Mouse (Mus musculus) liver, adult 2 months (tissue): ENCODE results near the gene Marveld3. TPM values are rescaled to one million over a fixed set of nuclear protein-coding genes. Genes with fewer than 3 reads are reported as not detected.
A peak's percentile ranks its signal among the peaks of the same experiment; 100 is the strongest.

Experiments used
- DNase-seq: peaks from one replicate; pipeline ENCODE4 v3.0.0-alpha.2; 2011; ENCODE audit warnings: low read depth, low spot score; ENCODE audit errors: extremely low read depth
- H3K27ac ChIP-seq: fragments of 200-500 bp; replicated peaks from 2 replicates; pipeline ENCODE4 v1.5.1; 2012; ENCODE audit warnings: low read depth, mild to moderate bottlenecking, control low read depth, inconsistent platforms, low read length; ENCODE audit not compliant: insufficient read depth
- H3K27me3 ChIP-seq: fragments of 200-500 bp; 2 replicates; pipeline ENCODE4 v1.6.1; 2012; ENCODE audit warnings: mild to moderate bottlenecking, moderate library complexity, low read length, inconsistent platforms; ENCODE audit not compliant: control insufficient read depth, insufficient read depth
- H3K36me3 ChIP-seq: fragments of 200-500 bp; 2 replicates; pipeline ENCODE4 v1.6.1; 2012; ENCODE audit warnings: low read length, inconsistent platforms; ENCODE audit not compliant: control insufficient read depth, insufficient read depth
- H3K4me1 ChIP-seq: fragments of 200-500 bp; 2 replicates; pipeline ENCODE4 v1.6.1; 2011; ENCODE audit warnings: low read length; ENCODE audit not compliant: control insufficient read depth, insufficient read depth
- H3K4me3 ChIP-seq: fragments of 200-500 bp; 2 replicates; pipeline ENCODE4 v1.5.1; 2011; ENCODE audit warnings: low read depth, mild to moderate bottlenecking, control low read depth, low read length, moderate library complexity; ENCODE audit not compliant: insufficient read depth
- H3K79me2 ChIP-seq: fragments of 200-500 bp; 2 replicates; pipeline ENCODE4 v1.6.1; 2012; ENCODE audit warnings: inconsistent platforms, mild to moderate bottlenecking, low read length, moderate library complexity; ENCODE audit not compliant: control insufficient read depth, insufficient read depth
- H3K9ac ChIP-seq: fragments of 200-500 bp; 2 replicates; pipeline ENCODE4 v1.6.1; 2012; ENCODE audit warnings: low read depth, mild to moderate bottlenecking, control low read depth, inconsistent platforms, low read length
- CTCF ChIP-seq: fragments of 200-500 bp; IDR thresholded peaks from 2 replicates; pipeline ENCODE4 v1.5.1; 2011; ENCODE audit warnings: low read depth, low read length, control low read depth
- POLR2A ChIP-seq: fragments of 200-500 bp; IDR thresholded peaks from 2 replicates; pipeline ENCODE4 v1.6.1; 2011; ENCODE audit warnings: low read length, control low read depth; ENCODE audit not compliant: insufficient read depth; ENCODE audit errors: extremely low read depth
- WGBS: fragments of 180-500 bp; shearing (Covaris S2); methylation state at CpG from one replicate; pipeline ENCODE4 v1.1.7; 2018; 5-methylcytosine and 5-hydroxymethylcytosine counted together
- polyA plus RNA-seq: library from polyadenylated mRNA; depleted of rRNA; stranded (reverse); fragments of >200 nt; gene quantifications from 2 replicates; pipeline ENCODE4 v1.2.3, GENCODE M21; 2012
- total RNA-seq: library from RNA; depleted of rRNA; stranded (reverse); fragments of >200 nt; gene quantifications from 2 replicates; pipeline ENCODE4 v1.2.3, GENCODE M21; 2014

Gene Marveld3
- total and polyA plus RNA-seq, 2 experiments = 0.23 to 0.37 TPM

DNA sequence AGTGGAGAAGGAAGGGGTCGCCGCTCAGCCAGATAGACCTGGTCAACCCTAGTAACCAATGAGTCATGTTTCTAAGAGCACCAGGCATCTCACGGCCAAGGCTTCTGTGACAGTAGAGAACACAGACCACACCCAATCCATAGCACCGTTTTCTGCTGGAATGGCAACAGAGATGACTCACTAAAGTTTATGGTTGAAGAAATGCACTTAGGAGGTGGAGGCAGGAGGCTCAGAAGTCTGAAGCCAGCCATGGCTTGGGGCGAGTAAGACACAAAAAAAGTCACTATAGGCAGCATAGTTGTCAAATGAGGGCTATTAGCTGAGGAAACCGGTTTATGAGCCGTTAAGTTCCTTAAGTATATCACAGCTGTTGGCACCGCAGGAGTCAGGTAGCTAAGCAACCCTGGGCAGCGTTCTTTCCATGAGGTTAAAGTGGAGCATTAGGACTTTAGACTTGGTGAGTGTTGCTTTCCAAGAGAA, 16.8 kb downstream of the Marveld3 start:
- peak; percentile 45 for DNase-seq
- no peak for TF ChIP-seq CTCF
- no peak for TF ChIP-seq POLR2A
- no peak overlapping the region for H3K27ac ChIP-seq
- no peak overlapping the region for H3K9ac ChIP-seq
- no peaks in the 10 kb centered on the region for H3K4me1 ChIP-seq
- H3K4me3 ChIP-seq = no peak overlapping the region
- no peaks in the 10 kb centered on the region for H3K79me2 ChIP-seq
- H3K27me3 ChIP-seq = peaks cover 7% of the 10 kb centered on the region
- H3K36me3 ChIP-seq = peaks cover 3% of the 10 kb centered on the region; the same call in 1 of the 2 replicates
- WGBS = 72% methylated on average over 9 of the region's 9 CpGs

DNA sequence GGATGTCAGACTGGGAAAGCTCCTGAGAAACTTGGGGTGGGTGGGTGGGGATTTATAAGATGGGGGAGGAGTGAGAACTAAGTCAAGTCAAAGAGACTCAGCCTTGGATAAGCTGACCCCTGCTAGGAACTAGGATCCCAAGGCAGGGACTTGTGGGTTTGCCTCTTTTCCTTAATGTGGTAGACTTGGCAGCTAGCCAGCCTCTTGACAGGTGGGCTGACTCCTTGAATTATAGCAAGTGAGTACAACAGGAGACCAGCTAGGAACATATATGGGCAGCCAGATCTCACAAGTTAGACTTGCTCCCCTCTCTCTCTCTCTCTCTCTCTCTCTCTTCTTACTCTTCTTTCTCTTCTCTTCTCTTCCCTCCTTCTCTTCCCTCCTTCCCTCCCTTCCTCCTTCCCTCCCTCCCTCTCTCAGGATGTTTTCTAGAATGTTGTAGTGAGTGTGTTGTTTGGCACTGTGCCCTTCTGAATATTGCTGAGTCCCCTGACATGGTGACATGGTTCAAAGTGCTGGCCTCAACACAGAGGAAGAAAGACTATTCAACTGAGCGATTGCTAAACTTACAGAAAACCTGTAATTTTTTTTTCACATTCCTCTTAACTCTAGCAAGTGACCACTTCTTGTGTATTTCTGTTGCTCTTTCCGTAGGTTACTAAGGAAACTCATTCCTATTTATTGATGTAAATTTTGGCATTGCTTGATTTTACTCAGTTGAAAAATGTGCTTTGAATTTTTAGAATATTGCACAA, 20.2 kb downstream of the Marveld3 start:
- Histone ChIP-seq H3K27ac (no peak overlapping the region), H3K4me1 (no peaks in the 10 kb centered on the region), H3K9ac (no peak overlapping the region), H3K79me2 (no peaks in the 10 kb centered on the region), H3K27me3 (no peaks in the 10 kb centered on the region), H3K4me3 (no peak overlapping the region), H3K36me3 (peaks cover 11% of the 10 kb centered on the region)
- WGBS = 76% methylated on average over 2 of the region's 2 CpGs
- TF ChIP-seq CTCF = no peak
- no peak for TF ChIP-seq POLR2A
- DNase-seq = no peak

DNA sequence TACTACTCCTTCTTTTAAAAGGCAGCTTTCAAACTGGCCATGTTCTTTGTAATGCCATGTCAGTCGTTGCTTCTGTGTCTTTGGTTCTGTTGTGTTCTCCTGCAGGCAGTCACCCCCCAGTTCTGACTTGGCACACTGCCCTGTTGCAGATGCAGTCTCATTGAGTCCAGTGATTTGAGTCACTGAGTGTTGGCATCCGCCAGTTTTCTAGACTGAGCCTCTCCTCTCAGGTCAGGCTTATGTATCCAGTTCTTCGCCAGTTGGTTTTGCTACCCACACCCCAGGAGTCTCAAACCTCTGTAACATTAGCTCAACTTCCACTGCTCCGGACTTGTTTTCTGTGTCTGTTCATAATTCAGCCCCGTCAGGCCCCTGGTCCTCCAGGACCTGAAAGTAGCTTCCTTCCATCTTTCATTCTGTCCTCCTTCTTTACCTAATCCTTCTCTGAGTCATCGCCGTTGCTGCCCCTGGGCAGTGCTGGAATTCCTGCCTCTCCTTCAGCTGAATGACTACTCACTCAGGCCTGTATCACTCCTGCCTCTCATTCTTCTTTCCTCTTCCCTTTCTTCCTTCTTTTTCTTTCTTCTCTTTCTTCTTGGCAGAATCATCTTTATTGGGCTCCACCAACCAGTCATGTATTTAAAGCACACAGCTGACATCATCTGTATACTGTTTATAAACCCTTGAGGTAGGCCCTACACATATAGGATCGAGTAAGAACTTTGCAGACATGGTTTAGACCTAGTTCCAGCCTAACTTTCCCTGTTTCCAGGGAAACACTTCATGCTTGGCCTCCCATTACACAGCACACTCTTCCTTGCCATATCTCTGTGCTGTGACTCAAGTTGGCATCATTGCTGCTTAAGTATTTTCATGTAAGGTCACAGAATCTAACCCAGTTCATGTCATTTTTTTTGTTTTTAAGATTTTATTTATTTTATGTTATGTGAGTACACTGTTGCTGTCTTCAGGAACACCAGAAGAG, 41.3 kb downstream of the Marveld3 start:
- Histone ChIP-seq H3K36me3 (peaks cover 16% of the 10 kb centered on the region), H3K27me3 (no peaks in the 10 kb centered on the region), H3K9ac (no peak overlapping the region), H3K4me3 (no peak overlapping the region), H3K27ac (no peak overlapping the region), H3K4me1 (no peaks in the 10 kb centered on the region), H3K79me2 (no peaks in the 10 kb centered on the region)
- no peak for DNase-seq
- WGBS = 88% methylated on average over 8 of the region's 8 CpGs
- no peak for TF ChIP-seq CTCF
- no peak for TF ChIP-seq POLR2A

DNA sequence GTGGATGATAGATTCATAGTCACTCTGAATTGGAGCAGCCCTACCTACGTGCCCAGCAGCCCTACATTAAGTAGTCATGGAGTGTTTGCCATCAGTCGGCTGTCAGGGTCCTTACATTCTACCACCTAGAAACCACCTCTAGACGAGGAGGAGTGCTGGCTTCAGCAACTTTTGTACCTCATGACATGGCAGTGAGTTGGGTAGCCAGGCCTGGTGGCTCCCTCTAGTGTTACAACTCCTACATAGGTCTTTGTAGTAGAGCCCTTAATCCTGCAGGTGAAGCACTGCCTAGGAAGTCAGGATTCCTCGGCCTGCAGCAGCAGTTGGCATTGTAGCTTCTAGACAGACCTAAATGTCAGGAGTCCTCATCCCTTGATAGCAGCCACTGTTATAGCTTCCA, 44.7 kb downstream of the Marveld3 start:
- Histone ChIP-seq H3K27me3 (no peaks in the 10 kb centered on the region), H3K36me3 (peaks cover 8% of the 10 kb centered on the region), H3K9ac (no peak overlapping the region), H3K27ac (no peak overlapping the region), H3K79me2 (no peaks in the 10 kb centered on the region), H3K4me3 (no peak overlapping the region), H3K4me1 (no peaks in the 10 kb centered on the region)
- DNase-seq = peak; percentile 50
- TF ChIP-seq CTCF (peak; percentile 68), POLR2A (no peak)
- WGBS = 46% methylated on average over 4 of the region's 4 CpGs

DNA sequence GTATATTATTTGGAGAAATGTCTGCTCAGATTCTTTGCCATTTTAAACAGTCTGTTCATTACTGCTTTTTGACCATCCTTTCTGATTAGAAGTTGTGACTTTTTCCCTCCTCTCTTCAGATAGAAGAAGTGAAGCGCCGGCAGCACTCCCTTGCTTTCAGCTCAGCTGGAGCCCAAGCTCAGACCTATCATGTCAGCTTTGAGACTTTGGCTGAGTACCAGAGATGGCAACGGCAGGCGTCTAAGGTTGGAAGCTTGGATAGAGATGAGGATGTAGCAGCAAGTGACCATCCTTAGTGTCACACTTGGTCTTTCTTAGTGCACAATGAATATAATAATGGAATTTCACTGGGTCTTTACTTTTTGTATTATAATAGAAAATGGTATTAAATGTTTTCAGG, 54.6 kb downstream of the Marveld3 start:
- no peak for DNase-seq
- H3K4me3 ChIP-seq = no peak overlapping the region
- WGBS = 94% methylated on average over 4 of the region's 4 CpGs
- H3K27ac ChIP-seq = no peak overlapping the region
- peaks cover 18% of the 10 kb centered on the region for H3K36me3 ChIP-seq
- no peaks in the 10 kb centered on the region for H3K27me3 ChIP-seq
- H3K4me1 ChIP-seq = no peaks in the 10 kb centered on the region
- no peaks in the 10 kb centered on the region for H3K79me2 ChIP-seq
- H3K9ac ChIP-seq = no peak overlapping the region
- TF ChIP-seq POLR2A (no peak), CTCF (no peak)

DNA sequence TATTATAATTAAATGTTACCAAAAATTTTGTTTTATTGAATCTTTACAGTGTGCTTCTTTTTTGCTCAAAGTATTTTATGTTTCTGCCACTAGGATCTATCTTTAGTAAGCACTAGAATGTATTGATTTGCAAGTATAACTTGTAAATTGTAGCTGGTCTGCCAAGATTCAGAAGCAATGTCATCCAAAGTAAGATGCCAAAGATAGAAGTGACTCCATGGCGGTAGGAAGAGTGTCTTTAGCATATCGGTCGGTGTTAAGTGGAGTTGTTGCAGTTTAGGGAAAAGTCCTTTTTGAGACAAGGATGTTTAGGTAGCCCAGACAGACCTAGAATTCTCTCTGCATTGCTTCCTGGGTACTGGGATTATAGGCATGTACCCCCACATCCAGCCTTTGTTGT, 55.1 kb downstream of the Marveld3 start:
- Histone ChIP-seq H3K27ac (no peak overlapping the region), H3K79me2 (no peaks in the 10 kb centered on the region), H3K4me1 (no peaks in the 10 kb centered on the region), H3K27me3 (no peaks in the 10 kb centered on the region), H3K36me3 (peaks cover 15% of the 10 kb centered on the region; the same call in 1 of the 2 replicates), H3K4me3 (no peak overlapping the region), H3K9ac (no peak overlapping the region)
- TF ChIP-seq POLR2A = no peak
- no peak for TF ChIP-seq CTCF
- WGBS = 93% methylated on average over 3 of the region's 3 CpGs
- DNase-seq = no peak
